Mouse (Mus musculus) cerebellum, adult (tissue): ENCODE measurements around the gene Zfp292.

Source experiments
- ATAC-seq: cut with Nextera tagmentation; 2 replicates; pipeline ENCODE4 v1.9.2; 2017; ENCODE audit warnings: mild to moderate bottlenecking, moderate library complexity, mixed read lengths; ENCODE audit not compliant: insufficient number of reproducible peaks, low FRiP score, low TSS enrichment

The Zfp292 gene

GRCm38 (mm10) chr4:34801166-34802034 lies 81.4 kb downstream of the Zfp292 start:
- ATAC-seq = no peak

GRCm38 (mm10) chr4:34798005-34798404 lies 84.8 kb downstream of the Zfp292 start:
- no peak for ATAC-seq

- ATAC-seq = no peak
Observed at GRCm38 (mm10) chr4:34797294-34797983, 85.3 kb downstream of the Zfp292 start.

- ATAC-seq = no peak
Observed at GRCm38 (mm10) chr4:34796294-34796693, 86.5 kb downstream of the Zfp292 start.

- no peak for ATAC-seq
Observed at GRCm38 (mm10) chr4:34786476-34786875, 96.3 kb downstream of the Zfp292 start.

GRCm38 (mm10) chr4:34785646-34786045 lies 97.1 kb downstream of the Zfp292 start:
- no peak; the same call in 1 of the 2 replicates for ATAC-seq

GRCm38 (mm10) chr4:34784865-34785264 lies 97.9 kb downstream of the Zfp292 start:
- no peak for ATAC-seq

GRCm38 (mm10) chr4:34782730-34783129 lies 100.0 kb downstream of the Zfp292 start:
- ATAC-seq = no peak

GRCm38 (mm10) chr4:34777677-34778527 lies 104.9 kb downstream of the Zfp292 start, which contains the start of gene Smim8:
Gene Smim8 (minus strand): TSS chr4:34778423.
- ATAC-seq = peak; percentile 100

- no peak for ATAC-seq
Observed at GRCm38 (mm10) chr4:34771652-34772371, 110.9 kb downstream of the Zfp292 start.

- no peak for ATAC-seq
Observed at GRCm38 (mm10) chr4:34756163-34756562, 126.6 kb downstream of the Zfp292 start, which contains the start of gene Gm136. Gene Gm136 (minus strand): TSS chr4:34756263.
